Comparison of ENCODE assay signal across 8 mouse cellular contexts in the genomic region with DNA sequence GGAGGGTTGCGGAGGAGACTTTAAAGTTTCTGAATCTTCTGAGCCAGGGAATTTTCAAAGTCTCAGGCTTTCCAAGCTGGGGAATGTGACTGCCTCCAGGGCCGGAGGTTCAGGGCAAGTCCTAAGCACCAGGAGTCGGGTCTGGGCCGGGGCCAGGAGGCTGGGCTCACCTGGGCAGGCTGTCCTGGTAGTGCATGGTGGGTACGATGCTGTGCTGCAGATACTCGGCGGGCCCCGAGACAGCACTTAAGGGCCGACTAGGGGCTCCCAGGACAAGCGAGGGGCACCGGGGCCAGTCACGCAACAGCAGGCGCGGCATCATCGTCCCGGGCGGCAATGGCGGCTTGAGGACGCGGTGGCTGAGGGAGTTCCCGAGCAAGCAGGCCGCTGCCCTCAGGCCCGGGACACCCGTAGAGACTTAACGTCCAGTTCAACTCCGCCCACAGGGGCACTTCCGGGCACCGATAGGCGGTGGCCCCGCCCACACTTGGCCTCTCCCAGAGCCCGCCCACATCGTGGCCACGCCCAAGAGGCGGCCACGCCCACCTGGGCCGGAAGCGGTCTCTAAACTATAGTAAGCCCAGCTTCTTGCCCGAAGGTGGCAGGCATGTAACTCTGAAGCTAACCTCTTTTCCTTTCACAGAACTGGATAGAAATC. TPM values are rescaled to one million over a fixed set of nuclear protein-coding genes. Genes with fewer than 3 reads are reported as not detected.
DNase-seq lines count a peak whose midpoint lies in the region; ATAC-seq lines count a peak whose summit lies in the region.

A gene (minus strand): TSS at position 466 of the 658 bp plus-strand sequence.

- ATAC-seq in intestine, embryonic 14.5 days (replicated peaks; ENCODE audit: low FRiP score, low TSS enrichment, low read depth) = peak; percentile 97

- no peaks in the 10 kb centered on the region for H3K9me3 ChIP-seq in intestine, embryonic 14.5 days (ENCODE audit: control insufficient read depth, low read length)

- H3K36me3 ChIP-seq in intestine, embryonic 14.5 days (ENCODE audit: control insufficient read depth, insufficient read depth, low read length) = no peaks in the 10 kb centered on the region

- H3K4me3 ChIP-seq in intestine, embryonic 14.5 days (ENCODE audit: low read depth, low read length) = peak within 1 kb of the TSS; percentile 73

- peaks cover 22% of the 10 kb centered on the region for H3K4me1 ChIP-seq in intestine, embryonic 14.5 days (replicated peaks; ENCODE audit: control insufficient read depth, insufficient read depth, low read length)

- WGBS in intestine, embryonic 14.5 days = under 1% methylated on average over 38 of the region's 38 CpGs

- peak; percentile 97 for DNase-seq in adipocyte (ENCODE audit: low spot score)
- peak; percentile 99 for DNase-seq in embryo, embryonic 10.5 days (ENCODE audit: low spot score)
- DNase-seq in gastrocnemius, postnatal 25 days = peak; percentile 92
- DNase-seq in intestine, embryonic 14.5 days (ENCODE audit: low spot score) = peak; percentile 98
- DNase-seq in left cerebral cortex, postnatal 14 days (ENCODE audit: low spot score in 2 of 2) = peak; percentile 76 to 85
- peak; percentile 95 for DNase-seq in mesoderm, embryonic 11.5 days (ENCODE audit: low read depth, low spot score)
- DNase-seq in right cerebral cortex, postnatal 36 days (ENCODE audit: low spot score in 2 of 2) = peak; percentile 66 to 73
- peak; percentile 96 for DNase-seq in yolk sac, embryonic 10.5 days (ENCODE audit: low spot score)

- intact Hi-C loops in left cerebral cortex, postnatal 14 days (cut with DNase I) = loop anchor here (10.0 kb wide), 1 partner anchor 292 kb away; a partner anchor contains a TSS

- no peaks in the 10 kb centered on the region for H3K27me3 ChIP-seq in intestine, embryonic 14.5 days (replicated peaks; ENCODE audit: control insufficient read depth, insufficient read depth, low read length)

- peak within 1 kb of the TSS; percentile 86 for H3K9ac ChIP-seq in intestine, embryonic 14.5 days (ENCODE audit: low read length)

- peak within 1 kb of the TSS; percentile 75 for H3K4me2 ChIP-seq in intestine, embryonic 14.5 days (ENCODE audit: low read length)

- H3K27ac ChIP-seq in intestine, embryonic 14.5 days (ENCODE audit: low read depth) = peak within 1 kb of the TSS; percentile 73

RNA-seq across cellular contexts. Expression of the gene that starts here (rescaled TPM):
- total RNA-seq in gastrocnemius, postnatal 25 days (2021) = 10 to 100 TPM; 61.0 to 66.6 TPM
- 55.9 and 66.6 TPM in 2 replicates for polyA plus RNA-seq in intestine, embryonic 14.5 days (2014; fragmentation: Nextera tagmentation; extraction: Ambion mirVana)
- total RNA-seq in left cerebral cortex, postnatal 14 days (2021) = 1 to 10 TPM; 7.6 TPM

Comparison
In these comparisons a context has a peak if more than half of its experiments do, and no peak if none do; other contexts are left out.
1. Peak in every context shown above with its lines: DNase-seq, ATAC-seq, H3K4me3 ChIP-seq and H3K27ac ChIP-seq.
2. RNA of the gene that starts here (total RNA-seq): 61.0 to 66.6 TPM in gastrocnemius, postnatal 25 days; 7.6 TPM in left cerebral cortex, postnatal 14 days; every median in the first group is over 4 times any median in the second.